Mouse (Mus musculus): ENCODE measurements around the gene Med26.

Gene Med26

GRCm38 (mm10) chr8:72487014-72487413 is 61.1 kb downstream of the Med26 start:
- DNase-seq (ENCODE audit: extremely low spot score), result no peak

- no peak for DNase-seq (ENCODE audit: extremely low spot score)
Observed at GRCm38 (mm10) chr8:72485456-72486199, 62.4 kb downstream of the Med26 start.

GRCm38 (mm10) chr8:72474826-72475546 is 73.1 kb downstream of the Med26 start, which contains the start of gene Cherp:
Gene Cherp (minus strand): TSS chr8:72475226.
- peak; percentile 95 for DNase-seq (ENCODE audit: extremely low spot score)

- no peak for DNase-seq (ENCODE audit: extremely low spot score)
Observed at GRCm38 (mm10) chr8:72470684-72471083, 77.4 kb downstream of the Med26 start.

GRCm38 (mm10) chr8:72469984-72470383 is 78.1 kb downstream of the Med26 start:
- no peak for DNase-seq (ENCODE audit: extremely low spot score)

GRCm38 (mm10) chr8:72469243-72469642 is 78.8 kb downstream of the Med26 start:
- no peak for DNase-seq (ENCODE audit: extremely low spot score)

GRCm38 (mm10) chr8:72464211-72464610 is 83.9 kb downstream of the Med26 start:
- DNase-seq (ENCODE audit: extremely low spot score), result no peak

- DNase-seq (ENCODE audit: extremely low spot score), result no peak
Observed at GRCm38 (mm10) chr8:72459881-72460533, 88.1 kb downstream of the Med26 start.

GRCm38 (mm10) chr8:72458457-72458856 is 89.6 kb downstream of the Med26 start:
- no peak for DNase-seq (ENCODE audit: extremely low spot score)

- no peak for DNase-seq (ENCODE audit: extremely low spot score)
Observed at GRCm38 (mm10) chr8:72457806-72458205, 90.3 kb downstream of the Med26 start.

- DNase-seq (ENCODE audit: extremely low spot score), result no peak
Observed at GRCm38 (mm10) chr8:72455317-72455716, 92.8 kb downstream of the Med26 start.

GRCm38 (mm10) chr8:72453904-72454303 is 94.2 kb downstream of the Med26 start:
- no peak for DNase-seq (ENCODE audit: extremely low spot score)

- DNase-seq (ENCODE audit: extremely low spot score), result no peak
Observed at GRCm38 (mm10) chr8:72451516-72451915, 96.6 kb downstream of the Med26 start.

- DNase-seq (ENCODE audit: extremely low spot score), result no peak
Observed at GRCm38 (mm10) chr8:72445071-72445470, 103.0 kb downstream of the Med26 start.

All from embryo, embryonic 9.5 days (tissue).